Mouse (Mus musculus) liver, postnatal 0 days (tissue): ENCODE results near the gene Foxn1. TPM values are rescaled to one million over a fixed set of nuclear protein-coding genes. Genes with fewer than 3 reads are reported as not detected.

ENCODE experiments used
- ATAC-seq: fragments of 200-750 bp; cut with Nextera tagmentation; 2 replicates; pipeline ENCODE4 v1.8.0; 2017; ENCODE audit warnings: mild to moderate bottlenecking, moderate library complexity
- DNase-seq: peaks from one replicate; pipeline ENCODE4 v3.0.0-alpha.2; 2016
- H3K27ac ChIP-seq: fragments of 300-500 bp; sonication (generic); 2 replicates; pipeline ENCODE4 v1.5.1; 2014; ENCODE audit warnings: antibody characterized with exemption, moderate library complexity, mild to moderate bottlenecking, low read depth
- H3K27me3 ChIP-seq: fragments of 300-500 bp; sonication (generic); 2 replicates; pipeline ENCODE4 v1.6.1; 2014; ENCODE audit warnings: low read length, control low read depth, mixed read lengths; ENCODE audit not compliant: insufficient read depth
- H3K36me3 ChIP-seq: fragments of 300-500 bp; sonication (generic); replicated peaks from 2 replicates; pipeline ENCODE4 v1.6.1; 2014; ENCODE audit warnings: mild to moderate bottlenecking, control low read depth, low read length, moderate library complexity, mixed read lengths; ENCODE audit not compliant: insufficient read depth
- H3K4me1 ChIP-seq: fragments of 300-500 bp; sonication (generic); 2 replicates; pipeline ENCODE4 v1.6.1; 2014; ENCODE audit warnings: antibody characterized with exemption, mild to moderate bottlenecking, control low read depth; ENCODE audit not compliant: insufficient read depth
- H3K4me2 ChIP-seq: fragments of 300-500 bp; sonication (generic); 2 replicates; pipeline ENCODE4 v1.6.1; 2014; ENCODE audit warnings: low read depth, mild to moderate bottlenecking, low read length, moderate library complexity, mixed read lengths
- H3K4me3 ChIP-seq: fragments of 300-500 bp; sonication (generic); 2 replicates; pipeline ENCODE4 v1.5.1; 2014; ENCODE audit warnings: low read depth, low read length
- H3K9ac ChIP-seq: fragments of 300-500 bp; sonication (generic); replicated peaks from 2 replicates; pipeline ENCODE4 v1.6.1; 2014; ENCODE audit warnings: mild to moderate bottlenecking, moderate library complexity
- H3K9me3 ChIP-seq: fragments of 300-500 bp; sonication (generic); 2 replicates; pipeline ENCODE4 v1.6.1; 2016; ENCODE audit warnings: mild to moderate bottlenecking, control low read depth, low read length, mixed read lengths
- CTCF ChIP-seq: sonication (generic); IDR thresholded peaks from 2 replicates; pipeline ENCODE4 v1.5.1; 2016; ENCODE audit warnings: antibody characterized with exemption, low read depth
- EP300 ChIP-seq: IDR thresholded peaks from 2 replicates; pipeline ENCODE4 v1.6.1; 2016; ENCODE audit warnings: antibody characterized with exemption, low read depth, mild to moderate bottlenecking
- WGBS: fragments of 180-500 bp; shearing (Covaris S2); extraction: QIAGEN DNeasy Blood & Tissue Kit; methylation state at CpG from one replicate; pipeline ENCODE4 v1.1.7; 2014; ENCODE audit not compliant: insufficient replicate concordance; 5-methylcytosine and 5-hydroxymethylcytosine counted together
- polyA plus RNA-seq: library from polyadenylated mRNA; unstranded; fragments of >200 nt; fragmentation: Nextera tagmentation; extraction: Ambion mirVana; gene quantifications from 2 replicates; pipeline ENCODE4 v1.2.1, GENCODE M21; 2015

The Foxn1 gene
- polyA plus RNA-seq, 1 experiment from 2014 or later = not detected

DNA sequence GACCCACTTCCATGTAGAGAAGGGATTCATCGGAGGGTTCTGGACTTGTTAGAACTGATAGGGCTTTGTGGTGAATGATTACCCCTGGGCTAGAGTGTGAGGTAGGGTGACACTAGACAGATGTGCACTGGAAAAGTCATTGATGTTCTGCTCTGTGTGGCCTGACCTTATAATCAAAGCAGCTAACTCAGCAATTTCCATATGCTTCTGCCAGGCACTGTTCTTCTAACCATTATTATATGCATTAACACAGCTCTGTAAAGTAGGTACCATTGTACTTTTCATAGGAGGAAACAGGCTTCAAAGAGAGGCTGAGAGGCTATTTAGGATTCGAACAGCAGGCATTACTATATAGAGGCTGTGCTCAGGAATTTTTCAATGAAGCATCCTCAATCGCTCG is 59.1 kb downstream of the Foxn1 start:
- WGBS = 90% methylated on average over 4 of the region's 4 CpGs
- H3K4me2 ChIP-seq = no peak overlapping the region
- no peak for TF ChIP-seq CTCF
- TF ChIP-seq EP300 = no peak
- H3K9me3 ChIP-seq = no peaks in the 10 kb centered on the region
- no peak overlapping the region for H3K9ac ChIP-seq
- DNase-seq = no peak
- ATAC-seq = no peak
- no peaks in the 10 kb centered on the region for H3K27me3 ChIP-seq
- peaks cover 5% of the 10 kb centered on the region; the same call in 1 of the 2 replicates for H3K36me3 ChIP-seq
- H3K4me3 ChIP-seq = no peak overlapping the region
- no peak overlapping the region for H3K27ac ChIP-seq
- H3K4me1 ChIP-seq = peaks cover 10% of the 10 kb centered on the region

- no peak overlapping the region for H3K27ac ChIP-seq
- TF ChIP-seq EP300 (no peak), CTCF (no peak)
- peaks cover 10% of the 10 kb centered on the region for H3K4me1 ChIP-seq
- no peaks in the 10 kb centered on the region for H3K27me3 ChIP-seq
- H3K9me3 ChIP-seq = no peaks in the 10 kb centered on the region
- H3K9ac ChIP-seq = no peak overlapping the region
- H3K4me2 ChIP-seq = no peak overlapping the region
- H3K4me3 ChIP-seq = no peak overlapping the region
- no peak for ATAC-seq
- H3K36me3 ChIP-seq = peaks cover 25% of the 10 kb centered on the region
- DNase-seq = no peak
- WGBS = 93% methylated on average over 12 of the region's 12 CpGs
These were observed 61.4 kb downstream of the Foxn1 start for GRCm38 (mm10) chr11:78324965-78325364.

DNA sequence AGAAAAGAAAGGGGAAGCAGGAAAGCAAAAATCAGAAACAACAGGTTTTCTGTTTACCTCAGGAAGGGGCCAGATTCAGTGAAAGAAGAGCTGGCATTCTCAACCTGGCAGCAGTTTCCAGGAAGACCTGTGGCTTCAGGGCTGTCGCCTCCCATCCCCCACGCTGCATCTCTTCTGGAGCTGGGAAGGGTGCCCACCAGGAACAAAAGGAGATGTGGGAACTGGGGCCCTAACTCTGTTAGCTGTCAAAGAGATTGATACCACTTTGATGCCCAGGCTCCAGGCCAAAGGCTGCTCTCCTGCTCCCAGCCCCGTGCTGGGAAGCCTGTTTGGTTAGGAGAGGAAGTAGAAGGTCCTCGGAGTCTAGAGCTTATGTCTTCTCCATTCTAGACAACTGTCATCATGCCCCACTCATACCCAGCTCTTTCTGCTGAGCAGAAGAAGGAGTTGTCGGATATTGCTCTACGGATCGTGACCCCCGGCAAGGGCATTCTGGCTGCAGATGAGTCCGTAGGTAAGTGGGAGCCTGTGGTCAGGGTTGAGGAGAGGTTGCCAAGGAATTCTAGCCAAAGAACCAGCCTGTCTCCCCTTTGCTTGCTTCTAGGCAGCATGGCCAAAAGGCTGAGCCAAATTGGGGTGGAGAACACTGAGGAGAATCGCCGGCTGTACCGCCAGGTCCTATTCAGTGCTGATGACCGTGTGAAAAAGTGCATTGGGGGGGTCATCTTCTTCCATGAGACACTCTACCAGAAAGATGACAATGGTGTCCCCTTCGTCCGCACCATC is 62.2 kb downstream of the Foxn1 start:
- WGBS = 85% methylated on average over 15 of the region's 15 CpGs
- DNase-seq = no peak
- Histone ChIP-seq H3K36me3 (peaks cover 32% of the 10 kb centered on the region), H3K9ac (no peak overlapping the region), H3K4me1 (peaks cover 5% of the 10 kb centered on the region), H3K27ac (no peak overlapping the region), H3K9me3 (no peaks in the 10 kb centered on the region), H3K4me2 (peak overlapping the region; percentile 55; the same call in 1 of the 2 replicates), H3K4me3 (no peak overlapping the region), H3K27me3 (no peaks in the 10 kb centered on the region)
- ATAC-seq = no peak
- TF ChIP-seq EP300 = no peak
- no peak for TF ChIP-seq CTCF

GRCm38 (mm10) chr11:78322860-78323259 is 63.5 kb downstream of the Foxn1 start, which contains the start of gene Aldoc:
Aldoc (plus strand) TSS chr11:78322968.
- peak; percentile 90 for DNase-seq
- H3K9me3 ChIP-seq = no peaks in the 10 kb centered on the region
- TF ChIP-seq EP300 (no peak), CTCF (0 out of 2 replicates have a peak, but pooled peaks have one; percentile 8)
- 3% methylated on average over 15 of the region's 15 CpGs for WGBS
- H3K4me2 ChIP-seq = peak within 1 kb of the TSS; percentile 55
- peak; percentile 99 for ATAC-seq
- peak within 1 kb of the TSS; percentile 73 for H3K27ac ChIP-seq
- H3K4me3 ChIP-seq = peak within 1 kb of the TSS; percentile 23
- no peaks in the 10 kb centered on the region for H3K27me3 ChIP-seq
- H3K4me1 ChIP-seq = no peaks in the 10 kb centered on the region
- H3K36me3 ChIP-seq = peaks cover 45% of the 10 kb centered on the region
- H3K9ac ChIP-seq = peak within 1 kb of the TSS; percentile 45

GRCm38 (mm10) chr11:78322076-78322831 is 64.1 kb downstream of the Foxn1 start:
- TF ChIP-seq CTCF (no peak), EP300 (no peak)
- H3K4me2 ChIP-seq = no peak overlapping the region
- no peaks in the 10 kb centered on the region for H3K27me3 ChIP-seq
- ATAC-seq (no peak), DNase-seq (no peak)
- H3K9me3 ChIP-seq = no peaks in the 10 kb centered on the region
- H3K27ac ChIP-seq = peak overlapping the region; percentile 19; the same call in 1 of the 2 replicates
- WGBS = 67% methylated on average over 2 of the region's 2 CpGs
- peaks cover 51% of the 10 kb centered on the region for H3K36me3 ChIP-seq
- no peak overlapping the region for H3K4me3 ChIP-seq
- H3K4me1 ChIP-seq = no peaks in the 10 kb centered on the region
- no peak overlapping the region for H3K9ac ChIP-seq

DNA sequence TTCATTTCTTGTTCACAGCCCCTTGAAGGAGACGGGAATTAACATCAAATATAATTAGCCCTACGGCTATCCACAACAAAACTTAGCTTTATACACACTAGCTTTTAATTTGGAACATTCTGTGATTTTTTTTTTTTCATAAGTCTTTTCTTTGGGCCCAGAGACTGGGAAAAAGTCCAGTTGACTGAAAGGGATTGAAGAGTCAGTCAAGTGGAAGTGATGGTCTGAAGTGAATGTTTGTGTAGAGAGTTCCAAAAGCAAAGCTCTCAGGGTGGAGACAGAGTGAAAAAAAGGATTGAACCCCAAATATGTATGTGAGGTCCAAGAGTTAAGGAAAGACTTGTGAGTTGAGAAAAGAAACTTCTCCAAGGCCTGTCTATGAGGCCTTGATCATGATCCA is 67.9 kb downstream of the Foxn1 start:
- peaks cover 86% of the 10 kb centered on the region for H3K36me3 ChIP-seq
- 95% methylated on average over 2 of the region's 2 CpGs for WGBS

More for the DNA sequence above, 67.9 kb downstream of the Foxn1 start:
- H3K9me3 ChIP-seq = no peaks in the 10 kb centered on the region
- no peak overlapping the region for H3K27ac ChIP-seq
- no peak overlapping the region for H3K4me2 ChIP-seq
- TF ChIP-seq CTCF = no peak
- no peak for TF ChIP-seq EP300
- no peak for ATAC-seq
- H3K9ac ChIP-seq = no peak overlapping the region
- DNase-seq = no peak
- H3K4me3 ChIP-seq = no peak overlapping the region
- H3K4me1 ChIP-seq = no peaks in the 10 kb centered on the region
- H3K27me3 ChIP-seq = no peaks in the 10 kb centered on the region
